Mouse (Mus musculus) testis, postnatal 10 days (tissue): ENCODE measurements around the gene Itih4.

Source experiments
- DNase-seq: peaks from one replicate; pipeline ENCODE4 v3.0.0; 2021; ENCODE audit warnings: low spot score

The Itih4 gene

DNA sequence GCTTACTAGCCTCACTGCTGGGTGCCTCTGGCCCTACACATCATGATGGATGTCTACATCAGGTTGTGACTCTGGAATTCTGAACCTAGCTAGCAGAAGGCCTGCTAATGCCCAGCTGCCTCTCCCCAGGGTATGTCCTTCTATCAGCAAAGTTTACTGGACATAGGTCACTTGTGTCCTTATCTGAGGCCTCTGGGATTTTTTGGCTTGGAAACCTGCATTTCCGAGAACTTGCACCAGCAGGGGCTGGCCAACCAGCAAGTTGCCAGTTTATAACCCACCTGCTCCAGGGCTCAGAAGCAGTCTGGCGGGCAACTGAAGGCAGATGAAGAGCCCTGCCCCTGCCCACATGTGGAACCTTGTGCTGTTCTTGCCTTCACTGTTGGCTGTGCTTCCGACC lies at the start of gene Itih4:
TSS of gene Itih4 (plus strand) at position 273 of the 400 bp plus-strand sequence.
- DNase-seq: no peak

DNA sequence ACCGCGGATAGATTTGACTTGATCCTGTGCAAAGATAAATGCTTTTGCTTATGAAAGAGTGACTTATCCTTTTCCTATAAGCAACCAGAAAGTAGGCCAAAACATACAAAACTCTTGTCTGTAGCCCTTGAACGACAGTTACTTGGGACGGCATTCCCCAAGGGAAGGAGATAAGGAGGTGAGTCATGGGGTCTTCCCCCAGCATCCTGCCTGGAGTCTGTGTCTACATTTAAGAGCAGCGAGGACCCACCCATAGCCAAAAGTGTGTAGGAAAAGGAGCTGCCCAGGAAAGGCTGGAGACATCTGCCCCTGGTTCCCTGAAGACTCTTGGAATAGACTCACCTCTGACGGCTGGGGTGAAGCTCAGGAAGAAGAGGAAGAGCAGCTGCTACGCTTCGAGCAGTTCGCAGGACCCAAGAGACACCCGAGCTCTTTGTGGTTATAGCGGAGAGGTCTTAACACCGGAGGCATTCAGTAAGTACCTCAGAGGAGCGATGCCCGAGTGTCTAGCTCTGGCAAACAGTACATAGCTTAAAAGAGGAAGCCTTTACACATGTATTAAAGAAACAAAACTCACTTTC lies 48.8 kb upstream of the Itih4 start:
- DNase-seq: no peak

DNA sequence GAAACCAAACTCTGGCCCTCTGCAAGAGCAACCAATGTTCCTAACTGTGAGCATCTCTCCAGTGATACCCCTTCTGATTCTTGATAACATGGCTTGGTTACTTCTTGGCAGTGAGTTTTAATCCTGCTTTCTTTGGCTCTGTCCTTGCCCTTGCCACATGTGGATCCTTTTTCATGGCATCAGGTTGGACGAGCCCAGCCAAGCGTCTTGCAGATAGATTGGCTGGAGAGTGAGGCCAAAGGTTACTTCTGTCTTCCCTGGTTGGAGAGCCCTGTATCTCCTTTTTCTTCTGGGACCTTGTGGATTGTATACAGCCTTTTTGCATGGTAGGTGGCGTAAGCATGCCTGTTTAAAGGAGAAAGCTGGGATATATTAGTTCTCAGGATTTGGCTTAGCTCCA lies 42.6 kb upstream of the Itih4 start:
- no peak for DNase-seq

DNA sequence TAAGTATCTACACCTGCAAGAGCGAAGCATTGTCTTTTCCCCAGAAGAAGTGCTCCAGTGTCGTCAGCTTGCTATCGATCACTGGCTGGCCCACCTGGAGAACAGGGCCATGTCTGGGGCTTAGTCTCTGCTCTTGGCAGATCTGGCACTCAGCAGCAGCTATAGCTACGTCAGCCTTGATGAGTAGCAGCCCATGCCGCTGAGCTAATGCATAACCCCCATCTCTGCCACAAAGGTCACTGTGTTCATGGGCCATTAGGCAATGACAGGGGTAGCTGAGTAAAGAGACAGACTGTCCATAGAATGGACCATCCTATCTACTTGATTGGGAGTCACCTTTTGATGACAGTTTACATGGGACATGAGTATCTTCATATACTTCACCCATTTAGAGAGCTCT lies 35.8 kb upstream of the Itih4 start:
- no peak for DNase-seq

DNA sequence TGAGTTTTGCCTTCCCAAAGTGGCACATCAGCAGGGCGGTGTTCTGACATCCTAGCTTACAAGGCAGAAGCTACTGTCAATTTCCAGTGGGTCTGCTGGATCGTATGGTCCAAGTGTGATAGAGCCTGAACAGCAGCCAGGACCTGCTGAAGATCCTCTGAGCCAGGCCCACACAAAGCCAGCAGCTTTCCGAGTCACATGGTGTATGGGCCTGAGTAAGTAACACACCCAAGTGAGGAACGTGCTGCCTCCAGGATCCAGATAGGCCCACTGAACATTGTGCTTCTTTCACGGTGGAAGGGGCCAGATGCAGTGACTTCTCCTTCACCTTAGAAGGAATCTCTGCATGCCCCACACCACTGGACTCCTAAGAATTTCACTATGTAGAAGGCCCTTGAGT lies 34.0 kb upstream of the Itih4 start:
- no peak for DNase-seq

DNA sequence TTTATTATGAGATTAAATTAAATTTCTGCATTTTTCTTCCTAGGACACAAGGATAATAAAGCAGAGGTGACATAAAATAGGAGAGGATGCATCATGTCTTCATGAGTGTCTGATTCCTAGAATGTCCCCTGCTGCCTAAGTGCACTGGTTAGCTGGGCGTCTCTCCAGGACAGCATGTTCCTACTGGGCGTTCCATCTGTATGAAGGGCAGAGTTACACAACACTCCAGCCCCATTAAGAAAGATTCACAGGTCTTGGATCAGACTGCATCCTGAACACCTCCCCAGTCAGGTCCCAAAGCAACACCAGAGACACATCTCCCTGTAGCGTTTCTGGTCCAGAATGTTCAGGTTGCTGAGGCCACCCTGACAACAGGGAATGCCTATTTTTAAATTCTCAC lies 31.0 kb upstream of the Itih4 start:
- DNase-seq: no peak

DNA sequence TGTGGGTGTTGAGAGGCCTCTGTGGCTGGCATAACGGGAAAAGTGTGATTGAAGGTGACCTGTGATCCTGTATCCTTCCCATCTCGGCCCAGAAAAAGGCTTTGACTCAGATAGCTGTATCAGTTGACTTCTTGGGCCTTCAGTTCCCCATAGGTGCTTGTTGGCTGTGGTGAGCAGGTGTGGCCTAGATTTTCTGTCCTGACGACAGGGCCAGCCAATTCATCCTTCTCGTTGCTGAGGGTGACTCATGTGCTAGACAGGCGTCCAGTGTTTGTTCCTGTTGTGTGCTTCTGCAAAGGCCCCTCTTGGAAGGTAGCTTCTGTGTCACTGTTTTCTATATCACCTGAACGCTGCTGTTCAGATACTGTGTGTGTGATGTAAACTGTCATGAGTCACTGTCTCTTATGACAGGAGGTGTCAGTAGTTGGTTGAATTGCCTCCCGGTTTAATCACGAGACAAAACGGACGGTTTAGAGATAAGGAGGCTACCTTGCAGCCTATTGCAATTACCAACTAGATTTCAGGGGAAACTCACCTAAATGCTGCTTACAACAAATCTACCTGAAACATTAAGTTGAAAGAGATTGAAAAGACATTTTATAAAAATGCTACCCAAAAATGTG lies 29.3 kb upstream of the Itih4 start:
- no peak for DNase-seq

DNA sequence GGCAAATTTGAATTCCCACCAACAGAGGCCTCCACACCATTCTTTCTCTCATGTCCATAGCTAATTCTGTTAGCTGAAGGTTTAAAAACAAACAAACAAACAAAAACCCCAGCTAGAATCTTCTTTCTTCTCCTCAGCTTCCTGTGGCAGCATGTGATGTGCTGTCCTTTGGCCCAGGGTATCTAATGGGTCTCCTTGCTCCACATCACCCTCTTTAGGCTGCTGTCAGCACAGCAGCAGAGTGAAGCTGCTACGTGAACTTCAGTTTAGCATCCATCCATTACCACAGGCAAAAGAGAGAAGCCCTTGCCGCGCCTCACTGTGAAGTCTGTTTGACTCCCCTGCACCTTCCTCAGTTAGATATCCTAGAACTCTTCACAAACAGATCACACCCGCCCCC lies 28.3 kb upstream of the Itih4 start:
- peak; percentile 58 for DNase-seq

DNA sequence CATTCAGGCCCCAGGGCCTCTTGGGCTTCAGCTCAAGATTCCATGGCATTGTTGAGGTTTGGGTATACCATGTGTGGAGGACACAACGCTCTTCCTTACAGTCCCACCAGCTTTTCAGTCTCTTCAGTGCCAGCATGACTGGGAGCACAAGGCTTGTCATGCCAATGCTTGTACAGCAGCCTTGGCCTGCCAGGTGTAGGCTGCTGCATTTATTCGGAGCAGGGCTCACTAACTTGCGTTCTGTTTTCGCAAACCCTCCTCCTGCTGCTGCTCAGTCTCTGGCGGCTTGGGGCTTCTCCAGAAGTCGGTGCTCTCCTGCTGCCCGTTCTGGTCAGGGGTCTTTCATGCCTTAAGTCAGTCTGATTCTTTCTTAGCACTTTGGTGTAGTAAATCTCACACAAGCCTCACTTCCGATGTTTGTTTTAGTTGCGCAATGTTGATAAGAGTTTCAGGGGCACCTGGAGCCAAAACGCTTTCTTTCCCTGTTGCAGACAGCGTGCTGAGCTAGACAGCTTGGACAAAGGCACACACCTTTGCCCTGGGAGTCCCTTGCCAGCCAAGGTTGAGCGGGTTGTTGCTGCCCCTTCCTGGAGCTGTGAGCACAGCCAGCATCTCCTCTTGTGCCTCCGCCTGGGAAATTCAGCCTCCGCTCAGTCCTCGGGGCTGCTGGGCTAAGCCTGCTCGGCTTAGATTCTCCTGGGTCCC lies 24.7 kb upstream of the Itih4 start:
- DNase-seq: no peak

DNA sequence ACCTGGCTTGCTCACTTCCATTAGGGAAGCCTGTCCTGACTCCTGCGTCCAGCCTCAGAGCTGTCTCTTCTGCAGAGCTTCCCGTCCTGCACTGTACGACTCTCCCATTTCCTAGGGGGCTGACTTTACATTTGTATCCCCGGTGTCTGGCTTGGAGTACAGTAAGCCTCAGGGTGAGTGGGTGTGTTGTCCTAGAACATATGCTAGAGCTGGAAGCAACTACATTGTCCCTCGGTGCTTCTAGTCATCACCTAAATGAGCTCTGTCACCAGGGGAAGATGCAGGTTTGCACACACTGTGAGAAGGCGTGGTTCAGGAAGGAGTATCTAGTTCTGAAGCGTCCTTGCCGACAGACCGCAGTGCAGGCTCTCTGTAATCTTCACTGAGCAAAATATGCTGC lies 23.9 kb upstream of the Itih4 start:
- no peak for DNase-seq

DNA sequence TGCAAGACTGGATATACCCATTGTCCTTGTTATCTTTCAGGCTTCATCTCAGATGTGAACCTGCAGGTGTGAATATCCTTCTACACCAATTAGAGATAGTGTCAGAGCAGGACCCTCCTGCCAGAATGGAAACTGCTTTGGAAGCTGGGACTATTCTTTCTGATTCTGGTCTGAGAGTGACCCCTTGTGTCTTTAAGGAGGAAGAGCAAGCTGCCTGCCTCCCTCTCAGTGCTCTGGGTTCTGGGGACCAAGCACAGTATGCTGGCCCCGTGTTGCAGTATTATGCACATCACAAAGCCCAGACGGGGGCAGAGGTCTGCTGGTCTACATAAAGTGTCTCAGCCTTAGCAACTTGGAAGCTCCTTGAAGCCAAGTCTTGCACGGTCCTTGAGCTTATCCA lies 21.0 kb upstream of the Itih4 start:
- no peak for DNase-seq

DNA sequence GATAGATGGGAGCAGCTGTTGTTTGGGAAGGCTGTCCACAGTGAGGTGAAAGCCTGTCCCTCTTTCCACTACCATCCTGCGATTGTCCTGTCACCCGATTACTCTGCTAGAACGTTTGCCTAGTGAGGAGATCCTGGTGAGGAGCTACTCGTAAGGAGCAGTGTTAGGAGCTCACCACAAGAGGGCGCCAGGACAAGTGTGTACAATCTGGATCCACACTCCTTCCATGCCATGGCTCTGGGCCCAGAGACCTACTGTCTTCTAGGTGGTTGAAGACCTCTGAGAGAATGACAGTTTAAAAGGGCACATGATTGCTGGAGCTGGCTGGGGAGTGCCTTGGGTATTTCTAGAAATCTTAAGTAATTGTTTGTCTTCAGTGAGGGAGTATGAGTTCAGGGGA lies 19.2 kb upstream of the Itih4 start:
- peak; percentile 90 for DNase-seq

DNA sequence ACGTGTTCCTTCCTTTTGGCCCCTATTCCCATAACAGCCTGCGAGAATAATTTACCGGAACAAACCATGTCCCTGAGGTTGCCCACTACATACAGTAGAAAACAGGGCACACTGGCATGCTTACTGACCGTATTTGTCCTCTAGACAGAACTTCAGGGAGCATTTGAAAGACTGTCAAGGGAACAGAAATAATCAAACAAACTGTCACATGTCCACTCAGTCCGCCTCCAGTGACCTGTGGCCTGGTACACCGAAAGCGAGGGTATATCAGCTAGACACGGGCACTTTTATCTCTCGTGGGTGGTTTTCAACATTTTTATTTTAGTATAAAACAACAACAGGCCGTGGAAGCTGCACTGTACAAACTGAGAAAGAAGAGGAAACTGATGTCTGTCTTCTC lies 17.4 kb upstream of the Itih4 start:
- DNase-seq: no peak

DNA sequence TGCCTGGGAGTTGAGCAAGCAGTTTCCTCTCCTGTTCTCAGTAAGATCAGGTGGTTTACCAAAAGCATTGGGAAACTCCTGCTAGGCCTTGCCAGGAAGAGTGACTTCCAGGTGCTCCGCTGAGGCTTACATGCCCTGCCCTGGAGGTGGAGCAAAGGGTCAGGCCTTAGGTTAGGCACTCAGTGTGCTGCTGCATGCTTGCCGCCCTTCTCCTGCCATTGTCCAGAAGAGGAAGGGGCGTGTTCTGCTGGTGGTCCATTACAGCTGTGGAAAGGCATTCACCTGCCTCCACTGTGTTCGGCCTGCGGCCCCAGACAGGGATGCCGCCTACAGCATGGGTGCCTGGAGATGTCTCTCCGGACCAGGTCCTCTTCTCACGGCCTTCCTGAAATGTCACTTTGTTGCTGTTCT lies 16.9 kb upstream of the Itih4 start:
- no peak for DNase-seq

DNA sequence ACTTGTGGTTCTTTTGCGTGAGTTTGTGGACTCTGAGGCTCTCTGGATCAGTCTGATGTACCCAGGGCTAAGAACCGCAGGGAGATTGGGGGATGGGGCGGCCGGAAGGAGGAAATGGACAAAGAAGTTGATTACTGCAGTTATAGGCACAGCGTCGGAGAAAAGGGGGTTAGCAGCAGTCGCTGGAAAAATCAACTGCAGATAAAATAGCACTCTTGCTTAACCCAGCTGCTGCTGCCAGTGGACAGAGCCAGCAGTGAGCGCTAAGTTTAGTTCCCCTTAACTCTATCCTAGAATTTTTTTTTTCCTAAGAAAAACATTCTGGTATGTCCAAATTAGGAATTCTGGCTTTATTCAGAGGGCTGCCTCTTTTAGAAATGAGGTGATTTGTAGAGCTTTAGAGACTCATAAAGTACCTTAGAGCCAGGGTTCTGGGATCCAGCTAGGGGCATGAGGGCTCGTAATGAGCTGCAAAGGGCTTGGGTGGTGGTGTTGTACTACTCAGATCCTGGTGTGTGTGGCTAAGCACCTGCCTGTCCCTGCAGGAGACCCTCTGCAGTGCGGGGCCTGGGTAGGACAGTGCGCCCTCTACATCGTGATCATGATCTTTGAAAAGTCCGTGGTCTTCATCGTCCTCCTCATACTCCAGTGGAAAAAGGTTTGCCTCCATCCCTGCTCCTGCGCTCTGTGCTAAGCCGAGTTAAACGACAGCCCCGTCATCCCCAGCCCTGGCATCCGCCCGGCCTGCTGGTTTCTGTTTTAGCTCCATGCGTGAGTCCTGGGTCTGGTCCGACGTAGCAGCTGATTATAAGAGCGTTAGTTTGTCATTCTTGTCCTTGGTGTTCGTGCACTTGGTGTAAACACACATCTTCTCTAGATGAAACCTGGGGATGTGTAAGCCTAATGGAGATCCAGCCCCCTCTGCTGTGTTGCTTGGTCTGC lies 15.8 kb upstream of the Itih4 start:
- DNase-seq: no peak

DNA sequence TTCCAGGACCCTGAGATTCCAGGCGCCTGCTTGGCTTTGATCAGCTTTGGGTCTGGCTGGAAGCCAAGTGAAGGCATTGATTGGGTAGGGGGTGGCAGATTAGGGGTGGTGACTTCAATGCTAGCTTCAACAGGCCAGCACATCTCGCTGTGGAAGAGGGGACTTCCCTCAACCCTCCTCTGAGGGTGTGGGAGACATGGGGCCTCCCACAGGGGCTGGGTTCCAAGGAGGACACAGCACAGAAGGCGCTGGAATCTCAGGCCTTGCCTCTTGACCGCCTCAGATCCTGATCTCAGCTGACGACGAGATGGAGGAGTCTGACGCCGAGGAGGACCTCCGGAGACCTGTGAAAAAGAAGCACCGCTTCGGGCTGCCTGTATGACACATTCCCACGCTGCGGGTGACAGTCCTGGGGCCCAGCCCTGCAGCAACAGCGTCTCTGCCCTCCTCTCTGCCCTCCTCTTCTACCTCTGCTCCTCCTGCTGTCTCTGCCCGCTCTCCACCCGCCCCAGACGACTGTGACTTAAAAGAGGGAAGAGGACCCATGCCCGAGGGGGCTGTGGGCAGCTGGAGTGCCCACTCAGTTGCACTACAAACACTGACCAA lies 12.1 kb upstream of the Itih4 start:
- no peak for DNase-seq

DNA sequence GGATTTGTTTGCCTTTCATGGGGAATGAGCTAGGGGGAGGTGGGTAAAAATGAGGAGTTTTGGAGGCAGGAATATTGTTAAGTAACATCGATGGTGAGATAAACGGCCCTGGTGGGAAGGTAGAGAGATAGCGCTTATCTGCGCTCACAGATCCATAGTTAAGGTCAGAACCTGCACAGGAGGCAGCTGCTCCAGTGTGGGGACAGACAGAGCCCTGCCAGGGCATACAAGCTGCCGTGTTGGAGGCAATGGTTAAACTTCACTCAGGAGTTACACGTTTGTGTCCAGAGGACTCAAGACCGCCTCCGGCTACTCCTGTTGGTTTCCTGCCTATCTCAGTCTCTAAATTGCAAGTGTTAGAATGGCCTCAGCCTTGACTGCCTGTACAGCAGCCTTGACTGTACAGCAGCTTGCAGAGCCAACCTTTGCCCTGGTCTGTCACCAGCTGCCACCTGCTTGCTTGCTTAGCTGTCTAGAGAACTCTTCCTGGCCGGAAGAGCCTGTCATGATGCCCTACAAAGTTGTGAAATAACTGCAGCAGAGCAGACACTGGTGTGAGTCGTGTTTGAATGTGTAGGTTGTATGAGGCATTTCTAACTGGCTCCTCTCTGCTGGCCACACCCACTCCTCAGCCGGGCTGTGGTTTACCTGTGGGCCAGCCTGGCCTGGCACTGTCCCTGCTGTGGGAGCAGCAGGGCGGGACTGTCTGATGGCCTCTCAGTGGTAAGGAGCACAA lies 11.0 kb upstream of the Itih4 start:
- no peak for DNase-seq

DNA sequence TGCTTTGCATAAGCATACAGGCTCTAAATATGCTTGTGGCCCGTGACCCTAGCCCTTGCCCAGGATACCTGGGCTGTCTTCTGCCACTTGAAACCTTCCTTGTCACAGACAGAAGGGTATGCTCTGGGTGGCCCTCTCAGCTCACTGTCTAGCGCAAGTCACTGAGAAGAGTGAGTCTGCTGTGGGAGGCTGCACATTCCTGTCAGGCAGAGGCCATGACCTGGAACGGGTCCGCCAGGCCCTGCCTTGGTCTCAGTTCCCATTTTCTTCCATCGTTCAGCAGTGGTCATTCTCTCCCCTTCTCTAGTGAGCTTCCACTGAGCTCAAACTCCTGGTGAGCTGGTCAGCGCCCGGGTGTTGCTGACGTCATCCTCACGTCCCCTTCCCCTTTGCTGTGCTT lies 10.3 kb upstream of the Itih4 start:
- no peak for DNase-seq

DNA sequence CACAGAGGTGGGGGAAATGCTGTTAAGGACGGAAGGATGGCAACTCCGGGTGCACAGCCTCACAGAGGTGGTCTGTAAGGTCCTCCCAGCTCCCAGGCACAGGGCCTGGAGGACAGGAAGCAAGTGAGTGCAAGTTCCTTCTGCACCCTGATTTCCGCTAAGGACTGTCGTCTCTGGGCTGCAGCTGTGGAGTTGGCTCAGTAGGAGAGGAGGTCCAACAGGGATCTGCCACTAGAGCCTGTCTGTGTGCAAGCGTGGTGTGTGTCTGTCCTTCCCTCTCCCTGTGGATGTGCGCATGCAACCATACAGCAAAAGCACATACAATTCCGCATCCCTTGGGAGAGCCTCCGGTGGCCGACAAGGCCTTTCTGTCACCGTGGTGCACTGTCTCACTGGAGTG lies 9.8 kb upstream of the Itih4 start:
- DNase-seq: no peak

DNA sequence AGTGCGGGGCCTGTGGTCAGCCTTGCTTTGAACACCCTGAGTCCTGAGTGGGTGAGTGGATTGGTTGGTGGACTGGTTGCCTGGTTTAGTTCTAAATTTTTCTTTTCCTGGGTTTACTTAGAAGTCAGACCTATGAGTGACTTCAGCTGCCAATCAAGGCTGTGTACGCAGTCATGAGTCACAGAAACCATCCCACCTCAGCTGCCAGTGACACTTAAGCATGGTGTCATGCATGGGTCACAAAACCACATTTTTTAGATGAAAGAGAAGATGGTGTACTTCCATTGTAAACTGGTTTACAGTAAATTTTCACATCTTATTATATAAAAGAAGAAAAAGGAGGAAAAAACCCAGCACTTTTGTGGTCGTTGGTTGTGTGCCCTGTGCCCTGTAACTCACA lies 8.4 kb upstream of the Itih4 start:
- no peak for DNase-seq

DNA sequence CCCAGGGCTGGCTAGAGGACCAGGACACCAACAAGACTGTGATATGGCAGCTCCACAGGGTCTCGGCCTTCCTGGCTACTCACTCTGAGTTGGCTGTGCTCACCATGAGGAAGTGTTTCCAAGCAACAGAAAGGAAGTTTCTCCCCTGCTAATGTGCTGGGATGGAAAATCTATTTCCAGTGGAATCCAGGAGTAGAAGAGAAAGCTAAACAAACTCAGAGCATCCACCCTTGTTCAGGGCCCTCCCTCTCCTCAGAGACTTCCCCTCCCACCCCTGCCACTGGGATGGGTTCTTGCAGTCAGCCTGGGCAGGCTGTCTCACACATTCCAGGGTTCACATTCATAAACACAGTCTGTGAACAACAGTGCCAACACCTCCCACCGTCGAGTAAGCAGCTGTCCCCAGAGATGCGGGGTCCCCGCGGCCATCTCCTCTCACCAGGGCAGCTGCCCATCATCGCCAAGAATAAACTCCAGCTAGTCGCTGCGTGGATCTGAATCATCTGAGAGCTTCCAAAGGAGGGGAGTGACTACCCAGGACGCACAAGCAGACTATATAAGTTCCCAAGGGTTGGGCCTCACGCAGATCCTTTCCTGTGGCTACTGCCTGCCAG lies 7.2 kb upstream of the Itih4 start, which contains the start of gene Mustn1:
TSS of gene Mustn1 (plus strand) at position 243 of the 614 bp plus-strand sequence.
- DNase-seq: no peak
